Mouse (Mus musculus) adrenal gland, adult 18-20 months (tissue): Measurements from ENCODE around the gene Tars2. TPM values are rescaled to one million over a fixed set of nuclear protein-coding genes. Genes with fewer than 3 reads are reported as not detected.
"Not testable (repeated sequence)": the region's sequence is repeated elsewhere in the genome, so short reads cannot be mapped to it uniquely, and the experiment has no call there.

Experiments
- DNase-seq, 2 experiments: peaks; one replicate each; pipeline ENCODE4 v3.0.0; 2021 to 2022; ENCODE audit warnings: low spot score in 2 of 2
- microRNA-seq, 2 experiments: library from miRNA; unstranded; fragments of <30 nt; microRNA quantifications; one replicate each; pipeline ENCODE4 v1.2.0; 2021; ENCODE audit warnings: borderline number of aligned reads in 2 of 2
- total RNA-seq, 2 experiments: library from RNA; stranded (reverse); gene quantifications; 1 replicate in 1 of 2; 2 replicates in 1 of 2; pipeline ENCODE4 v1.2.3; 2021

The Tars2 gene
- total RNA-seq, 2 experiments from 2014 or later: 45.5 to 52.1 TPM

DNA sequence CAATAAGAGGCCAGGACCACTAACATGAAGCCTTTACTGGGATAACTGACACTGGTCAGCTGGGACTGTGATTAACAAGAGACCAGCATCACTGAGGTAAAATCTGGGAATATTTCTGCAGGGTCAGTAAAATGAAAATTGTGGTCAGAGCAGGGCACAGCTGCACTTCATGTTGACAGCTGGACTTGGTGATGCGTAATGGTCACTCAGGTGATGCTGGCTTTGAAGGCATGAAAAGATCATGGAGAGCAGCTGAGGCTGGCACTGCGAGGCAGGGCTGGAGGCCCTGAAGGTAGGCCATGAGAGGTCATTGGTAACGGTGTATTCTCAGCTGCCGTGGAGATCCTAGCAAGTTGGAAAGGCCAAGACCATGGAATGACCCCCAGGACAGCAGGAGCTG is 61.7 kb downstream of the Tars2 start:
- DNase-seq: no peak

- no peak for DNase-seq
Observed at GRCm38 (mm10) chr3:95696360-95696759, 63.6 kb downstream of the Tars2 start.

- DNase-seq: no peak
Observed at GRCm38 (mm10) chr3:95695796-95696195, 64.2 kb downstream of the Tars2 start.

- no peak for DNase-seq
Observed at GRCm38 (mm10) chr3:95694808-95695703, 65.0 kb downstream of the Tars2 start.

DNA sequence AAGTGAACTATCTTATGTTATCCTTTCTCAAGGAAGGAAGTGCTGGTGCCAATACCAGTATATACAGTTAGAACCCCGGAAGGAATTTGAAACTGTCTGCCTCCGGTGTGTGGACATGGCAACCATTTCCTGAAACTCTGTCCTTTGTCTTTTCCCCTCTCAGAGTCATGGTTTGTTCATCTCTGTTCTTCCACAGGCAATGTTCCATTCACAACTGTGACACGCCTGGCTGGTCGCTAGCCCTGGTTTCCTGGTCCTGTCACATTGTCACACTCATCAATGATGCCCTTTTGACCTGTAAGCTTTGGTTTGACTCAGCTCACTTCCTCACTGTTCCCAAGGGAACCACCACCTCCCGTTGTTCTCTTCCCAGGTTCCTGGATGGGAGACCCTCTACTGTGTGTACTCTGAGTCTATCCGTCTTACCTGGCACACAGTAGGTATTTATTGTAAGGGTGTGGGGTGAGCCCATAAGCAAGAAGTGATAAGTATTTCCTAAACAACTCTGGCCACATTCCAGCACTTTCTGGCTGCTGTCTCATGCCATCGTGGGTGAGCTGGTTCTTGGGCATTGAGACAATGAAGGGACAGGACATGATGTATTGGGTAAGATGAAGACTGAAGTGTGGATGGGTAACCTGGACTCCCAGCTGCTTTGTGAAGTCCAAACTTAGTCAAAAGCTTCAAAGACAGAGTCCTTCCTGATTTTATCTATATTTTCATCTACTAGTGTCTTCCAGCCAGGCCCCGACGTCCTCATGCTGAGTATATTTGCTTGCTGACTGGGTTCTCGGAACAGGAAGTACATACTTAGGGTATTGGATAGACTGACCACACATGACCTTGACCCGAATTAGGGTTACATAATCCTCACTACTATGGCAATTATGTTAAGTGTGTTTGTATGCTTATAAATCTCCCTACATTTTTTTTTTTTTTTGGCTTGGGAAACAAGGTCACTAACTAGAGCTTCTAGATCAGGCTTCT is 65.9 kb downstream of the Tars2 start:
- DNase-seq: no peak

DNA sequence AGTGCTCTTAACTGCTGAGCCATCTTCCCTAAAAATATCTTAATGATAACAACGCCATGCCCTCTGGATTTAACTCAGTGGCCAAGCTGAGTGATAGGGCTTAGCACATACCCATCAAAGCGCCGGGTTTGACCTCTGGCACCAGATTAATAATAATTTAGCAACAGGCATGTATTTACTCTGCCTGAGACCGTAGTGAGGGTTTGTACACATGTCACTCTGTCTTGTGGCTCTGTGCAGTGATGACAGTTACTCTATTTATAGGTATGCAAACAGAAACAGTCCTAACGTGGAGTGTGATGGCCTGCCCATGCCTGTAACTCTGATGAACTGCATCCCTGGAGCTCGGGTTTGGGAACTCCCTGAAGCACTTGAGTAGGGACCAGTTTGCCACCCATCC is 67.3 kb downstream of the Tars2 start:
- DNase-seq: no peak

- not testable (repeated sequence) for DNase-seq
Observed at GRCm38 (mm10) chr3:95690552-95690951, 69.5 kb downstream of the Tars2 start.

Small RNA genes lying within 50 kb of the gene (microRNA-seq; reads per million reads assigned to microRNA genes)
- 0.47 to 1.2 reads per million in 2 experiments for gene Mir7014

Other genes starting within 250 kb of the Tars2 start
- 100 to 1,000 TPM in 1 of 2 experiments, 10 to 100 TPM in 1; 71.3 to 153 TPM for gene Ctss, start 233.4 kb downstream of the Tars2 start, total RNA-seq
- gene Hormad1, start 200.5 kb downstream of the Tars2 start, total RNA-seq: not detected
- gene Golph3l, start 171.3 kb downstream of the Tars2 start, total RNA-seq: 10 to 100 TPM; 32.6 to 37.1 TPM
- 100 to 1,000 TPM in 1 of 2 experiments, 10 to 100 TPM in 1; 92.9 to 105 TPM for gene Ensa, start 135.2 kb downstream of the Tars2 start, total RNA-seq
- 100 to 1,000 TPM; 138 to 228 TPM for gene Mcl1, start 101.4 kb downstream of the Tars2 start, total RNA-seq
- 10 to 100 TPM in 1 of 2 experiments, 1 to 10 TPM in 1; 8.6 to 10.1 TPM for gene Adamtsl4, start 72.3 kb downstream of the Tars2 start, total RNA-seq
- 100 to 1,000 TPM; 427 to 665 TPM for gene Ecm1, start 20.6 kb downstream of the Tars2 start, total RNA-seq
- gene Rprd2, start 58.7 kb upstream of the Tars2 start, total RNA-seq: 10 to 100 TPM; 43.0 to 46.8 TPM
- gene Prpf3, start 95.7 kb upstream of the Tars2 start, total RNA-seq: 10 to 100 TPM; 26.7 to 32.8 TPM
- 100 to 1,000 TPM; 252 to 270 TPM for gene Mrps21, start 111.3 kb upstream of the Tars2 start, total RNA-seq
- 1 to 10 TPM; 2.1 to 3.2 TPM for gene Ciart, start 122.0 kb upstream of the Tars2 start, total RNA-seq
- 10 to 100 TPM; 12.0 to 20.3 TPM for gene BC028528, start 131.8 kb upstream of the Tars2 start, total RNA-seq
- gene Aph1a, start 133.8 kb upstream of the Tars2 start, total RNA-seq: 100 to 1,000 TPM; 103 to 120 TPM
- 1 to 10 TPM; 1.1 to 3.6 TPM for gene Car14, start 144.5 kb upstream of the Tars2 start, total RNA-seq
- 100 to 1,000 TPM in 1 of 2 experiments, 10 to 100 TPM in 1; 92.2 to 101 TPM for gene Anp32e, start 169.0 kb upstream of the Tars2 start, total RNA-seq
- 10 to 100 TPM; 20.9 to 32.2 TPM for gene Plekho1, start 235.8 kb upstream of the Tars2 start, total RNA-seq